Mouse (Mus musculus) yolk sac, embryonic 10.5 days (tissue): ENCODE data around the gene Nav2.

Experiments used
- DNase-seq: peaks from one replicate; pipeline ENCODE4 v3.0.0-alpha.2; 2017; ENCODE audit warnings: low spot score

The Nav2 gene

GRCm38 (mm10) chr7:49451240-49451639 lies 542.7 kb downstream of the Nav2 start:
- no peak for DNase-seq

GRCm38 (mm10) chr7:49452274-49452673 lies 543.8 kb downstream of the Nav2 start:
- DNase-seq = no peak

GRCm38 (mm10) chr7:49454601-49455000 lies 546.1 kb downstream of the Nav2 start:
- DNase-seq = no peak

- DNase-seq = no peak
Measured at GRCm38 (mm10) chr7:49456148-49456547, 547.6 kb downstream of the Nav2 start.

GRCm38 (mm10) chr7:49457398-49457797 lies 548.9 kb downstream of the Nav2 start:
- DNase-seq = no peak

GRCm38 (mm10) chr7:49457890-49458289 lies 549.4 kb downstream of the Nav2 start:
- DNase-seq = no peak

- DNase-seq = no peak
Measured at GRCm38 (mm10) chr7:49462328-49462811, 553.9 kb downstream of the Nav2 start.

GRCm38 (mm10) chr7:49467861-49468260 lies 559.3 kb downstream of the Nav2 start:
- DNase-seq = peak; percentile 53

DNA sequence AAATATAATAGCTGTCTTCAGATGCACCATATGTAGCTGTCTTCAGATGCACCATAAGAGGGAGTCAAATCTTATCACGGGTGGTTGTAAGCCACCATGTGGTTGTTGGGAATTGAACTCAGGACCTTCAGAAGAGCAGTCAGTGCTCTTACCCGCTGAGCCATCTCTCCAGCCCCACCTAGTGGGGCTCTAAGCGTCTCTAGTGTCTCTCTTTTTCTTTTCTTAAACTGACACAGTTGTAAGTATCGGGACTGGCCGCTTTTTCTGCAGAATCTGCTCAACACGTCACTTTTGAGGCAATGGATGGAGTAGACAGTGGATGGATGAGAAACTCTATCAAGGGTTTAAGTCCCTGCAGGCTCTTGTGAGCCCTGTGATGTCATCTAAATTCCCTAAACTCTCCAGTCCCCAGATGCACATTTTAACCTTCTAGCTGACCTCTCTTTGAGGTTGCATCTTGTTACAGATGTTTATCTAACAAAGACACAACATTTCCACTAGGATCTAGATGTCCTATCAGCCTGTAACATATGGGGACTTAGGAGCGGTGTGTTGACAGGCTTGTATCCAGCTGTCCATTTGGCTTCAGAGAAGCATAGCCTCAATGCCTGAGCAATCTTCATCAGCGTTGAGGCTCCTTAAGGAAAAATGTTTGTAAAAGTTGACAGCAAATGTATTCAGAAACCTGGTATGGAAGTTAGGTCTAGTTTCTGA lies 560.1 kb downstream of the Nav2 start:
- DNase-seq = no peak

- peak; percentile 42 for DNase-seq
Measured at GRCm38 (mm10) chr7:49471278-49471677, 562.8 kb downstream of the Nav2 start.

DNA sequence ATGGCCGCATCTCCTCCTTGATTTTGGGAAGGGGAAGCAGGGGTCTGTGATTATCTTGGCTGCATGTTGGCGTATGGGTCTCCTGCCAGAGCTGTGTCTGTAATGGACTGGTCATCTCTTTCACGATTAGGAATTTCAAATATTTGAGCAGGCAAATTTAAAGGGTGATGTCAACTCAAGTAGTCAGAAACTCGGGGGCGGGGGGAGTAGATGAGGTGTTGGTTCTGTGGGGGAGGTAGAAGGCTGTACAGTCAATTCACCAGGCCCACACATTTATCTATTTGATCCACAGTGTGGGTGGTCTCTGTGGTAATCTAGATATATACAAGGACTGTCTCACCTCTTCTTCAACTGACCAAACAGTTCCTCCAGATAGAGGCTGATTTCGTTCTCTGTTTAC lies 566.8 kb downstream of the Nav2 start:
- no peak for DNase-seq

GRCm38 (mm10) chr7:49476163-49476562 lies 567.6 kb downstream of the Nav2 start:
- DNase-seq = no peak

DNA sequence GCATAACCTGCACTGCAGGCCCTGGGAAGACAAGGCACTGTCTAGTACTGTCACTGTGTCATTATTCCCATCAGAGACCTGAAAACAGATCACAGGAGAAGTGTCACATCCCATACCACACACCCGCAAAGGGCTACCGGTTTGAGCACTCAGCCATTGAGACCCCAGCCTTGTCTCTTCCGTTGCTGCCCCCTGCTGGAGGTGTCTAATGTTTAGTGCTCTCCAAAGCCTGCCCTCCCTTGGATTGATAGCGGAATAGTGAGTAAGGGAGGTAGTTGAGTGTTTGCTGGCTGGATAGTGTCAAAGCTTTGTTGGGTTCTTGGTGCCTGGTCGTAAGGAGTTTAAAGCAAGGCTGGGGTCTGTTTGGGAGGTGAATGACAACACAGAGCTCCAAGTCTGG lies 568.1 kb downstream of the Nav2 start:
- DNase-seq = peak; percentile 72

DNA sequence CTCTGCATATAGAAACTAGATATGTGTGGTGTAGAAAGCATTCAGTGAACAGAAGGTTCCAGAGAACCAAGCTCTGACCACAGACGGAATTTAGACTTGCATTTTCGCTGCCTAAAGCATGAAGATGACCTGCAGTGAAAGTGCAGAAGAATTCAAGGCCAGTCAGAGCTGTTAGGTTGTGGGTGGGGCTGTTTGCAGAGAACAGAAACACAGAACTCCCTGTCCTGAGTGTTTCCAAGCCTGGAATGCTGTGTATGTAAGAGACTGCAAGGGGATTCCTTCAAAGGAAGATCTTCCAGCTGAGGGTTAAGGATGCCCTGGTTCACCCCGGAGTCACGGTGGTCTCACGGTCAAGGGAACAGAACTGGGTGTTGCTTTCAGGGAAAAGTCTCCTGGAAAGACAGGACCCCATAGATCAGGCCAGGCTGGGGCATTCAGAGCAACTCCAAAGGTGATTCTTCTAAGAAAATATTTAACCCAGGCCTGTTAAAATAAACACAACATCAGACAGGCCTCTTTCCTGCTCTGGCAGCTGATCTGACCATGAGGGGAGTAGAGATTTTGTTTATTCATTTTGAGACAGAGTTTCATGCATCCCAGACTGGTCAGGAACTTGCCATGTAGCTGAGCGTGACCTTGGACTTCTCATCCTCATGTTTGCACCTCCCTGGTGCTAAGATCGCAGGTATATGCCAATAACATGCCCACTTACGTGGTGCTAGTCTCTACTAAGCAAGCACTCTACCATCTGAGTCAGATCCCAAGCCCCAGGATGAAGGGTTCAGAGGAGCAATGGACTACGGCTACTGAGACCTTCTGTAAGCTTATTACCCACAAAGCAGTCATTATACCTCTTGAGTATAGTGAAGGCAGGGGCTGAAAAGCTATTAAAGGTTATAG lies 568.8 kb downstream of the Nav2 start:
- peak; percentile 83 for DNase-seq

DNA sequence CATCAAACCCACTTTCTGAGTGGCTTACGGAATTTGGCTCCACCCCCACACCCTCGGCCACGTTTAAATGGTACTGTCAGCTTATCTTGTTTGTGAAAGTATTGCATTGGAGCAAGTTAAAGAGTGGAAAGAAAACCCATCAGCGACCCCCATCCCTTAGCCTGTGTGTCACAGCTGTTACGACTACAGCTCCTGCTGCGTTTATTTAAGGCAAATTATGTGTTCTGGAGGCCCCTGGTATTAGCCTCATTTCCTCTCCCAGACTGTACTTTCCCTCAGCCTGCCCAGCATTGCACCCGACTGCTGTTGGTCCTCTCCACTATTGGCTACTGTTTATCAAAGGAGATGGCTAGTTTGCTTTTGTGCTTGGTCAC lies 569.4 kb downstream of the Nav2 start:
- DNase-seq = peak; percentile 31

DNA sequence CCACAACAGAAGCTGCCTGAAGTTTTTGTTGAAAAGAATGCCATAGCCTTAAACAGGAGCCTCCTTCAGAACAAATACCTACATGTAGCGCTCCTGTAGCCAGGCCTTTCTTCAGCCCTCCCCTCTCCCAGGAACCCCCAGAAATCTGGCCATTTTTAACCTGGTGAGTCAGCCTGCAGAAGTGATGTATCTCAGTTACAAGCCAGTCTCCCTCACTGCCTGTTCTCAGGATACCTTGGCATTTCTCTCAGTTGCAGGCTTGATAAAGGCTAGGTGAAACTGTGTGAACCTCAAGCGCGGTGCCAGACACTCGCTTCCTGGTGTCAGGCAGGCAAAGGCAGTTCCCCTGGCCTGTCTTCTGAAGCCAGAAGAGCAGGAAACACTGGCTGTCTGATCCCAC lies 570.4 kb downstream of the Nav2 start:
- DNase-seq = no peak

DNA sequence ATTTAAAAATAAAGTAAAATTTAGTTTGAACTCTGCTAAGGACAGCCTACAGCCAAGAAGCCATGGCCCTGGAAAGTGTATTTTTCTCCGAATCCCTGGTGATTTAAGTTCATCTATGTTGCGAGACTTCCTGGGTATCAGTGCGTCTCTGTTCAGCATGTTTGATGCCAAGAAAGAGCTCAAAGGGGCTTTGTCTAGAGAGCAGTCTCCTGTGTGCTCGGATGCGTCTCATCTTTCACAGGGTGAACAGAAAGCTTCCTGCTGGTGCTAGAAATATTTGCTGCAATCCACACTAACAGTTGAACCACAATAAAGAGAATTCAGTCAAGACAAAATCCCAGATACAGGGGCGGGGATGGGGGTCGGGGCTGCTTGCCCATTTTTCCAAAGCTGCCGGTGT lies 572.4 kb downstream of the Nav2 start:
- DNase-seq = no peak

DNA sequence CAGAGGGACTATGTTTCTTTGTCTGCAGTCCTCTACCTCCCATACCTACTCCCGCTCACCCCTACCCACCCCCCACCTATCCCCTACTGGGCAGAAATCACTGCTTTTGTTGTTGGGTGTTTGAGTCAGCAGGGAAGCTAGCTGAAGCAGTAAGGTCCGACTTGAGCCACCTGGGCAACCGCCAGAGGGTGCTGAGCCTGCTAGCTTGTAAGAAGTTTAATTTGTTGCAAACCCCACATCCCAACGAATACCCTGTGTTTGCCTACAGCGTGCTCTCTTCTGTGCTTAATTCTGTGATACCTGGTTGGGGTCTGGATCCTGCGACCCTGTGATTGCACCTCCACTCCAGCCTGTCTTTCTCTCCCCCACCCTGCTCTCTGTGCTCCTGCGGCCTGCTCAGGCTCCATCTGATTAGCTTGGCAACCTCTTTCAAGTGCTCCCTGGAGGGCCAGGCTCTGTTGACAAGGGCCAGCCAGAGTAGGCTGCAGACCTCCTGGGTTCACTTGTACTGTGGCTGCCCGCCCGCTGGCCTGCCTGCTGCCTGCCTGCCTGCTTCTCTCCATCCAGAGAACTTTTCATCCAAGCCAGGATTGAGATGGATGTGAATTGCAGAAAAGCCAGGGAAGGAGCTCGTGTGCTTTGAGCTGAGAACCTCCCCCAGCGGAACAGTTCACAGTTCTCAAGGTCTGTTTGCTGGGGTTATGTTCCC lies 575.7 kb downstream of the Nav2 start:
- no peak for DNase-seq

GRCm38 (mm10) chr7:49485292-49485847 lies 576.9 kb downstream of the Nav2 start:
- DNase-seq = no peak

DNA sequence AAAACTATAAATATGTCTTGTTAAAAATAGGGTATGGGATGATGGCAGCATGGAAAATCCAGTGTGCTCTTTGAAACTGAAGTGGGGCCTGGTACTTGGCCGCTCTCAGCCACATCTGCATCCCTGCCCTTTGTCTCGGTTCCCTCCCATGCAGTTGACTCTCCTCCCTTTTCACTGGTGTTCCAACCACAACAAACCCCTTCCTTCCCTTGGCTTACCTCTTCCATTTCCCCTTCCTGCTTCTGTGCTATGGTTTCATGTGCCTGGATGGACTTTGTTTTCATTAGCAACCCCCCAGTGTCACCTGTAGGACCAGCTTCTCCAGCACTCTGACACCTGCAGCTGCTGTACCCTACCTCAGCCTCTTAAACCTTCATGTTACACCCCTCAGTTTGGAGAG lies 578.8 kb downstream of the Nav2 start:
- DNase-seq = no peak

DNA sequence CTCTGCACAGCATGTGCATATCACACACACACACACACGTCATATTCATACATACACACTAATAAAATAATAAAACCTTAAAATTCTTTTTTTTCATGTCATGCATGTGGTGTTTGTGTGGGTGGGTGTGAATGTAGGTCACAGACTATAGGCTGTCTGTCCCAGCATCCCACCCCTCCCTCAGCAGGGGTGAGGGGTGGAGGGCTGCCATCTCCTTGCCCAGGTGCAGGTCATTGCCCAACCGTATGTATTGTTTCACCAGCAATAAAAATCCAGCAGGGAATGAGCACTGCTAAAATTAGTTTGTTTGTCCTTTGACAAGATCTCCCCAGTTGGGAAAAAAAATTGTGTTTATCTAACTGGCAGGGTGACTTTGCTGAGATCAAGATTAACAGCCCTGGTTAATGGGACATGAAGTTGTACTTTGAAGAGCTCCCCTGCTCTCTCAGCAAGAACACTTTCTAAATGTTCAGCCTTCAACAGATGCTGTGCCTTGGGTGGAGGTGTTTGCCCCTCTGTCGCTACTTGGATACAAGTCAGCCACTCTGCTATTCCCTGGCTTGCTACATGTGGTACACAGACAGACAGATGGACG lies 580.1 kb downstream of the Nav2 start:
- no peak for DNase-seq

- no peak for DNase-seq
Measured at GRCm38 (mm10) chr7:49490814-49491213, 582.3 kb downstream of the Nav2 start.
